7 mouse cellular contexts compared by ENCODE assay signal in genomic region chr3:96557694-96558093, GRCm38 (mm10). TPM values are rescaled to one million over a fixed set of nuclear protein-coding genes. Genes with fewer than 3 reads are reported as not detected.
DNase-seq lines count a peak whose midpoint lies in the region; ATAC-seq lines count a peak whose summit lies in the region.

Gene Txnip, plus strand, starts transcription at chr3:96557957.

- ATAC-seq in embryonic facial prominence, embryonic 11.5 days (replicated peaks; ENCODE audit: insufficient number of reproducible peaks, low FRiP score, low TSS enrichment, low read depth): peak; percentile 98
- ATAC-seq in granulocyte monocyte progenitor cell, adult 5-6 weeks (replicated peaks; ENCODE audit: poor library complexity, severe bottlenecking): peak; percentile 91
- peak; percentile 100 for ATAC-seq in midbrain, embryonic 13.5 days

- peaks cover 3% of the 10 kb centered on the region for H3K4me1 ChIP-seq in embryonic facial prominence, embryonic 11.5 days (ENCODE audit: control insufficient read depth, insufficient read depth, low read length)
- peaks cover 55% of the 10 kb centered on the region for H3K4me1 ChIP-seq in limb, embryonic 10.5 days
- peaks cover 53% of the 10 kb centered on the region for H3K4me1 ChIP-seq in midbrain, embryonic 13.5 days (replicated peaks)

- WGBS in embryonic facial prominence, embryonic 11.5 days: under 1% methylated on average over 26 of the region's 26 CpGs
- under 1% methylated on average over 26 of the region's 26 CpGs for WGBS in limb, embryonic 10.5 days
- under 1% methylated on average over 26 of the region's 26 CpGs for WGBS in midbrain, embryonic 13.5 days

- no peaks in the 10 kb centered on the region for H3K27me3 ChIP-seq in embryonic facial prominence, embryonic 11.5 days (ENCODE audit: control insufficient read depth, insufficient read depth, low read length)
- H3K27me3 ChIP-seq in limb, embryonic 10.5 days (ENCODE audit: low read depth, poor library complexity, severe bottlenecking): no peaks in the 10 kb centered on the region
- H3K27me3 ChIP-seq in midbrain, embryonic 13.5 days: no peaks in the 10 kb centered on the region

- H3K36me3 ChIP-seq in embryonic facial prominence, embryonic 11.5 days (replicated peaks; ENCODE audit: control insufficient read depth, insufficient read depth, low read depth, low read length): no peaks in the 10 kb centered on the region; the same call in 1 of the 2 replicates
- peaks cover 24% of the 10 kb centered on the region for H3K36me3 ChIP-seq in limb, embryonic 10.5 days
- peaks cover 21% of the 10 kb centered on the region for H3K36me3 ChIP-seq in midbrain, embryonic 13.5 days

- peak within 1 kb of the TSS; percentile 53 for H3K27ac ChIP-seq in embryonic facial prominence, embryonic 11.5 days (replicated peaks; ENCODE audit: low read depth, low read length)
- H3K27ac ChIP-seq in limb, embryonic 10.5 days: peak within 1 kb of the TSS; percentile 90
- peak within 1 kb of the TSS; percentile 74 for H3K27ac ChIP-seq in midbrain, embryonic 13.5 days

- no peaks in the 10 kb centered on the region for H3K9me3 ChIP-seq in embryonic facial prominence, embryonic 11.5 days (replicated peaks; ENCODE audit: control insufficient read depth, low read length)
- no peaks in the 10 kb centered on the region for H3K9me3 ChIP-seq in limb, embryonic 10.5 days (replicated peaks)
- H3K9me3 ChIP-seq in midbrain, embryonic 13.5 days: no peaks in the 10 kb centered on the region

- peak within 1 kb of the TSS; percentile 82 for H3K9ac ChIP-seq in embryonic facial prominence, embryonic 11.5 days (replicated peaks; ENCODE audit: low read length)
- peak within 1 kb of the TSS; percentile 69 for H3K9ac ChIP-seq in midbrain, embryonic 13.5 days (replicated peaks)

- peak within 1 kb of the TSS; percentile 71 for H3K4me2 ChIP-seq in embryonic facial prominence, embryonic 11.5 days (ENCODE audit: low read depth, low read length)
- peak within 1 kb of the TSS; percentile 82 for H3K4me2 ChIP-seq in midbrain, embryonic 13.5 days (replicated peaks)

- peak; percentile 100 for DNase-seq in adrenal gland, postnatal 14 days
- DNase-seq in embryonic facial prominence, embryonic 11.5 days (ENCODE audit: low spot score): peak; percentile 100
- peak; percentile 100 for DNase-seq in kidney, adult 11 months
- DNase-seq in limb, embryonic 10.5 days (ENCODE audit: low spot score): peak; percentile 100
- peak; percentile 98 for DNase-seq in spleen, adult 12 weeks (ENCODE audit: low spot score)

- peak within 1 kb of the TSS; percentile 72 for H3K4me3 ChIP-seq in embryonic facial prominence, embryonic 11.5 days (ENCODE audit: low read depth, low read length)
- peak within 1 kb of the TSS; percentile 78 for H3K4me3 ChIP-seq in limb, embryonic 10.5 days
- peak within 1 kb of the TSS; percentile 60 for H3K4me3 ChIP-seq in midbrain, embryonic 13.5 days (replicated peaks)

RNA-seq across cellular contexts. Expression of gene Txnip, which starts in this region (rescaled TPM):
- total RNA-seq in adrenal gland, postnatal 14 days (2021): 479 and 772 TPM in 2 replicates
- polyA plus RNA-seq in embryonic facial prominence, embryonic 11.5 days (2014; fragmentation: Nextera tagmentation; extraction: Ambion mirVana): 62.3 and 63.6 TPM in 2 replicates
- total RNA-seq in granulocyte monocyte progenitor cell, adult 5-6 weeks (2014; fragmentation: Nextera tagmentation): 80.1 and 110 TPM in 2 replicates
- 79.0 and 80.5 TPM in 2 replicates for total RNA-seq in granulocyte monocyte progenitor cell, adult 5-6 weeks (2017)
- polyA plus RNA-seq in limb, embryonic 10.5 days (2016; fragmentation: Nextera tagmentation; extraction: Ambion mirVana): 28.5 and 43.4 TPM in 2 replicates
- 52.2 and 57.6 TPM in 2 replicates for polyA plus RNA-seq in midbrain, embryonic 13.5 days (2015; fragmentation: Nextera tagmentation; extraction: Ambion mirVana)

Comparison
In these comparisons a context has a peak if more than half of its experiments do, and no peak if none do; other contexts are left out.
1. Peak in every context shown above with its lines: DNase-seq, ATAC-seq, H3K4me3 ChIP-seq and H3K27ac ChIP-seq.